12 mouse cellular contexts compared by ENCODE assay signal in genomic region chr1:184048675-184049418, GRCm38 (mm10). TPM values are rescaled to one million over a fixed set of nuclear protein-coding genes. Genes with fewer than 3 reads are reported as not detected.
DNase-seq lines count a peak whose midpoint lies in the region; ATAC-seq and TF ChIP-seq lines count a peak whose summit lies in the region.
"Had no signal": no experiment of that assay in that cellular context is flagged by ENCODE, and none has a peak within 500 bp of the region (broad histone marks: within the 10 kb centered on the region; RNA-seq: fewer than 3 reads in every experiment).

No protein-coding gene starts in this region.

- H3K9ac ChIP-seq in MEL (ENCODE audit: control insufficient read depth, low read depth, low read length, poor library complexity, severe bottlenecking) = peak overlapping the region; percentile 75
- H3K9ac ChIP-seq: forebrain, postnatal 0 days had no signal

- peak overlapping the region; percentile 27; the same call in 1 of the 2 replicates for H3K27ac ChIP-seq in MEL (ENCODE audit: control insufficient read depth, low read depth, low read length)
- H3K27ac ChIP-seq: embryonic facial prominence, embryonic 10.5 days had no signal

- peaks cover 21% of the 10 kb centered on the region for H3K4me1 ChIP-seq in lung, adult 2 months (ENCODE audit: control insufficient read depth, insufficient read depth, low read length)
- H3K4me1 ChIP-seq in MEL (ENCODE audit: control insufficient read depth in 1 of 2, insufficient read depth in 2 of 2, low read length in 2 of 2) = peaks cover 0 to 4% of the 10 kb centered on the region in 2 experiments; a peak in 2 of 4 replicates

- TF ChIP-seq RAD21 in MEL (IDR thresholded peaks at IDR 0.05; ENCODE audit: low read depth, low read length) = no peak

- no peak for TF ChIP-seq CTCF in lung, adult 2 months (IDR thresholded peaks at IDR 0.05; ENCODE audit: insufficient read depth, low read length)
- no peak for TF ChIP-seq CTCF in MEL (IDR thresholded peaks at IDR 0.05 in 2 of 3, conservative IDR thresholded peaks at IDR 0.05 in 1 of 3; ENCODE audit: control insufficient read depth in 1 of 3, insufficient read depth in 1 of 3, low read depth in 2 of 3, low read length in 3 of 3, poor library complexity in 1 of 3, severe bottlenecking in 1 of 3)

- ATAC-seq in hematopoietic stem cell, adult 5-6 weeks (replicated peaks in 1 of 2; ENCODE audit: insufficient read depth in 1 of 2, low FRiP score in 2 of 2, low TSS enrichment in 1 of 2, low read depth in 1 of 2, poor library complexity in 2 of 2, severe bottlenecking in 2 of 2) = peak; percentile 40 to 46; a peak in 2 of 4 replicates
- ATAC-seq: forebrain, postnatal 0 days; hindbrain, embryonic 16.5 days had no signal

- no peaks in the 10 kb centered on the region for H3K9me3 ChIP-seq in MEL (replicated peaks; ENCODE audit: insufficient read depth, low read length)
- H3K9me3 ChIP-seq: embryonic facial prominence, embryonic 10.5 days had no signal

- 26% methylated on average over 10 of the region's 10 CpGs for WGBS in lung, adult 2 months

- no peak for TF ChIP-seq POLR2A in lung, adult 2 months (IDR thresholded peaks at IDR 0.05; ENCODE audit: borderline replicate concordance, extremely low read depth, low read depth, low read length)
- no peak for TF ChIP-seq POLR2A in MEL (IDR thresholded peaks at IDR 0.05; ENCODE audit: control insufficient read depth in 1 of 2, insufficient read depth in 1 of 2, low read depth in 1 of 2, low read length in 2 of 2, poor library complexity in 1 of 2)

- no peaks in the 10 kb centered on the region for H3K27me3 ChIP-seq in MEL (ENCODE audit: control insufficient read depth in 1 of 2, insufficient read depth in 2 of 2, low read length in 2 of 2)

- no peaks in the 10 kb centered on the region; the same call in 1 of the 2 replicates for H3K79me2 ChIP-seq in MEL (ENCODE audit: control insufficient read depth, insufficient read depth, low read length, poor library complexity)

- no peak for TF ChIP-seq EP300 in MEL (IDR thresholded peaks at IDR 0.05; ENCODE audit: low read depth in 1 of 2, low read length in 2 of 2)

- peaks cover 0 to 6% of the 10 kb centered on the region in 2 experiments; a peak in 2 of 4 replicates for H3K36me3 ChIP-seq in MEL (ENCODE audit: control insufficient read depth in 1 of 2, insufficient read depth in 2 of 2, low read length in 2 of 2)
- H3K36me3 ChIP-seq: embryonic facial prominence, embryonic 10.5 days had no signal

- H3K4me3 ChIP-seq in lung, adult 2 months (replicated peaks; ENCODE audit: extremely low read depth, low read depth, low read length) = peak overlapping the region; percentile 64
- H3K4me3 ChIP-seq in MEL (ENCODE audit: control insufficient read depth in 1 of 2, insufficient read depth in 1 of 2, low read depth in 2 of 2, low read length in 2 of 2) = peak overlapping the region; percentile 81 to 94
- H3K4me3 ChIP-seq: embryonic facial prominence, embryonic 10.5 days had no signal

- DNase-seq in lung, adult 2 months = no peak
- DNase-seq in lung, postnatal 4 days = no peak
- DNase-seq in MEL (ENCODE audit: low read depth, low spot score) = peak; percentile 38
- DNase-seq in naive thymus-derived CD4-positive, alpha-beta T cell, adult 2 months (ENCODE audit: low read depth) = peak; percentile 72
- no peak for DNase-seq in cerebellum, adult 9-11 months
- no peak for DNase-seq in urinary bladder, postnatal 14 days (ENCODE audit: low spot score)
- DNase-seq: forebrain, postnatal 0 days; right cerebral cortex, postnatal 4 days; thymus, postnatal 4 days had no signal

TF ChIP-seq in MEL, 35 proteins besides CTCF, POLR2A, EP300 and RAD21:
- TF ChIP-seq ZC3H11A (IDR thresholded peaks at IDR 0.05; ENCODE audit: low read depth, low read length) (no peak), GABPA (IDR thresholded peaks at IDR 0.05; ENCODE audit: low read depth, low read length) (no peak), MEF2A (IDR thresholded peaks at IDR 0.05; ENCODE audit: extremely low read depth, insufficient replicate concordance, low read depth, low read length, poor library complexity, severe bottlenecking) (no peak), MYC (IDR thresholded peaks at IDR 0.05; ENCODE audit: low read depth, low read length) (no peak), CHD2 (IDR thresholded peaks at IDR 0.05; ENCODE audit: low read length) (no peak), ZKSCAN1 (IDR thresholded peaks at IDR 0.05; ENCODE audit: low read depth, low read length) (no peak), ZMIZ1 (IDR thresholded peaks at IDR 0.05; ENCODE audit: low read depth, low read length) (no peak), TAL1 (IDR thresholded peaks at IDR 0.05; ENCODE audit: low read length) (no peak), KAT2A (conservative IDR thresholded peaks at IDR 0.05; ENCODE audit: low read depth, low read length) (no peak), SIN3A (IDR thresholded peaks at IDR 0.05; ENCODE audit: low read length) (no peak), MAZ (IDR thresholded peaks at IDR 0.05; ENCODE audit: low read depth, low read length) (no peak), HCFC1 (IDR thresholded peaks at IDR 0.05; ENCODE audit: low read depth, low read length) (no peak), JUND (IDR thresholded peaks at IDR 0.05; ENCODE audit: low read depth, low read length) (no peak)
TF ChIP-seq in MEL: peak in this region for 0.

RNA-seq across cellular contexts. Expression of gene 1700056E22Rik, which starts 14.7 kb away (rescaled TPM):
- 0.97 and 1.9 TPM in 2 replicates for polyA plus RNA-seq in lung, adult 2 months (2012; rRNA removed)
- 0.16 and 0.35 TPM in 2 replicates for total RNA-seq in MEL (2012; rRNA removed)
- polyA plus RNA-seq in MEL (2012; ENCODE audit: insufficient read depth in 1 of 2, insufficient read length in 2 of 2, low read depth in 1 of 2, low replicate concordance in 2 of 2, missing spikeins in 1 of 2) = 1 to 10 TPM in 1 of 2 experiments, not detected in 1; 1.1 TPM
- 0.94 and 3.1 TPM in 2 replicates for total RNA-seq in hematopoietic stem cell, adult 5-6 weeks (2017)
- total RNA-seq: forebrain, postnatal 0 days had no signal

RNA-seq across cellular contexts. Expression of gene Dusp10, which starts 35.7 kb away (rescaled TPM):
- polyA plus RNA-seq in lung, adult 2 months (2012; rRNA removed) = 13.6 and 16.4 TPM in 2 replicates
- 1.4 TPM in 2 replicates for total RNA-seq in MEL (2012; rRNA removed)
- polyA plus RNA-seq in MEL (2012; ENCODE audit: insufficient read depth in 1 of 2, insufficient read length in 2 of 2, low read depth in 1 of 2, low replicate concordance in 2 of 2, missing spikeins in 1 of 2) = 1 to 10 TPM in 1 of 2 experiments, not detected in 1; 2.3 TPM
- 6.8 and 11.2 TPM in 2 replicates for total RNA-seq in hematopoietic stem cell, adult 5-6 weeks (2017)

Comparison
In these comparisons a context has a peak if more than half of its experiments do, and no peak if none do; other contexts are left out.
1. DNase-seq: peak in MEL (single experiment) and naive thymus-derived CD4-positive, alpha-beta T cell, adult 2 months (single experiment); none in lung, adult 2 months (single experiment), lung, postnatal 4 days (0 of 2), cerebellum, adult 9-11 months (single experiment) and urinary bladder, postnatal 14 days (single experiment).